Mouse (Mus musculus) heart, adult 2 months (tissue): ENCODE results near the gene Cul9. TPM values are rescaled to one million over a fixed set of nuclear protein-coding genes. Genes with fewer than 3 reads are reported as not detected.

Source experiments
- DNase-seq, 2 experiments: peaks; one replicate each; pipeline ENCODE4 v3.0.0; 2021
- H3K27ac ChIP-seq: fragments of 200-600 bp; 2 replicates; pipeline ENCODE4 v1.8.1; 2022
- H3K27me3 ChIP-seq: fragments of 200-500 bp; 2 replicates; pipeline ENCODE4 v1.6.1; 2012; ENCODE audit warnings: mild to moderate bottlenecking, low read length, inconsistent platforms, mixed read lengths; ENCODE audit not compliant: control insufficient read depth, insufficient read depth
- H3K36me3 ChIP-seq: fragments of 200-500 bp; 2 replicates; pipeline ENCODE4 v1.6.1; 2012; ENCODE audit warnings: low read length, inconsistent platforms; ENCODE audit not compliant: control insufficient read depth, insufficient read depth
- H3K4me1 ChIP-seq: fragments of 200-500 bp; 2 replicates; pipeline ENCODE4 v1.6.1; 2011; ENCODE audit warnings: low read length; ENCODE audit not compliant: control insufficient read depth, insufficient read depth
- H3K4me3 ChIP-seq: fragments of 200-600 bp; 2 replicates; pipeline ENCODE4 v1.8.1; 2022
- H3K79me2 ChIP-seq: fragments of 200-500 bp; replicated peaks from 2 replicates; pipeline ENCODE4 v1.6.1; 2012; ENCODE audit warnings: mild to moderate bottlenecking, inconsistent platforms, low read length, moderate library complexity, mixed read lengths; ENCODE audit not compliant: control insufficient read depth, insufficient read depth
- H3K9ac ChIP-seq: fragments of 200-500 bp; 2 replicates; pipeline ENCODE4 v1.6.1; 2012; ENCODE audit warnings: low read depth, mild to moderate bottlenecking, control low read depth, inconsistent platforms, low read length, mixed read lengths
- CTCF ChIP-seq: fragments of 200-600 bp; IDR thresholded peaks from 2 replicates; pipeline ENCODE4 v1.8.1; 2022; ENCODE audit warnings: antibody characterized with exemption, mild to moderate bottlenecking, moderate library complexity
- EP300 ChIP-seq: fragments of 200-500 bp; IDR thresholded peaks from 2 replicates; pipeline ENCODE4 v1.6.1; 2011; ENCODE audit warnings: low read depth, low read length, control low read depth; ENCODE audit not compliant: insufficient read depth
- POLR2A ChIP-seq: fragments of 200-500 bp; IDR thresholded peaks from 2 replicates; pipeline ENCODE4 v1.6.1; 2011; ENCODE audit warnings: mild to moderate bottlenecking, low read depth, low read length, control low read depth; ENCODE audit not compliant: insufficient read depth
- WGBS: fragments of 180-500 bp; shearing (Covaris S2); methylation state at CpG from one replicate; pipeline ENCODE4 v1.1.7; 2018; 5-methylcytosine and 5-hydroxymethylcytosine counted together
- intact Hi-C: fragments of 180-260 bp; cut with DNase I; formaldehyde crosslinking; loops from one replicate; pipeline ENCODE4 v1.15.1; 2025
- polyA plus RNA-seq: library from polyadenylated mRNA; depleted of rRNA; stranded (reverse); fragments of >200 nt; gene quantifications from 2 replicates; pipeline ENCODE4 v1.2.3, GENCODE M21; 2012
- total RNA-seq, 2 experiments: library from RNA; stranded (reverse); gene quantifications; 2 replicates each; pipeline ENCODE4 v1.2.3; 2021

Gene Cul9
- total and polyA plus RNA-seq, 3 experiments = 20.1 to 21.9 (median 21.6) TPM

DNA sequence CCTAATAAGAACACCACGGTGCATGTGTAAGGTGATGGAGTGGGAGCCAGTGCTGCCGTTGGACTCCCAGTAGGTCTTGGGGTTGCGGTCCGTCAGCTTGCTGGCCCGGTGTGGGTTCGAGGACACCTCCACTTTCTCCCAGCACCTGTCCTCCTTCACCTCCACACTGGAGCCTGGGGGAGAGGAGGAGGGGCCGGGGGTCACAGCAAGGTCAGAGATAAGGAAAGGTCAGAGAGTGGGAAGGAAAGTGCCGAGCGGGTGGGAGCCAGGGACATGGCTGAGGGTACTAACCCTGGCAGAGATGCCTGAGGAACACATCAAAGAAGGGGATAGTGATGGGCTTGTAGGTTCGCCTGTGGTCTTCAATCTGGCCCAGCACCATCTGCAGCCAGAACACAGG, 21.1 kb downstream of the Cul9 start:
- intact Hi-C loops = loop anchor here (1.0 to 2.0 kb wide), 3 partner anchors 64 to 200 kb away; no protein-coding TSS in a partner anchor
- DNase-seq = no peak
- no peaks in the 10 kb centered on the region for H3K36me3 ChIP-seq
- no peak overlapping the region for H3K4me3 ChIP-seq
- TF ChIP-seq CTCF (no peak), EP300 (no peak), POLR2A (no peak)
- no peak overlapping the region for H3K9ac ChIP-seq
- 83% methylated on average over 10 of the region's 10 CpGs for WGBS
- no peaks in the 10 kb centered on the region for H3K79me2 ChIP-seq
- no peaks in the 10 kb centered on the region for H3K27me3 ChIP-seq
- no peak overlapping the region for H3K27ac ChIP-seq
- H3K4me1 ChIP-seq = no peaks in the 10 kb centered on the region; the same call in 1 of the 2 replicates

GRCm38 (mm10) chr17:46521963-46522668, 24.1 kb downstream of the Cul9 start:
- TF ChIP-seq EP300 = no peak
- TF ChIP-seq CTCF = no peak
- TF ChIP-seq POLR2A = no peak
- no peak overlapping the region for H3K27ac ChIP-seq
- DNase-seq = no peak
- no peaks in the 10 kb centered on the region for H3K79me2 ChIP-seq
- WGBS = 43% methylated on average over 24 of the region's 24 CpGs
- intact Hi-C loops = no loop called here
- no peaks in the 10 kb centered on the region for H3K27me3 ChIP-seq
- H3K9ac ChIP-seq = no peak overlapping the region
- no peaks in the 10 kb centered on the region for H3K36me3 ChIP-seq
- H3K4me3 ChIP-seq = no peak overlapping the region
- H3K4me1 ChIP-seq = no peaks in the 10 kb centered on the region; the same call in 1 of the 2 replicates

DNA sequence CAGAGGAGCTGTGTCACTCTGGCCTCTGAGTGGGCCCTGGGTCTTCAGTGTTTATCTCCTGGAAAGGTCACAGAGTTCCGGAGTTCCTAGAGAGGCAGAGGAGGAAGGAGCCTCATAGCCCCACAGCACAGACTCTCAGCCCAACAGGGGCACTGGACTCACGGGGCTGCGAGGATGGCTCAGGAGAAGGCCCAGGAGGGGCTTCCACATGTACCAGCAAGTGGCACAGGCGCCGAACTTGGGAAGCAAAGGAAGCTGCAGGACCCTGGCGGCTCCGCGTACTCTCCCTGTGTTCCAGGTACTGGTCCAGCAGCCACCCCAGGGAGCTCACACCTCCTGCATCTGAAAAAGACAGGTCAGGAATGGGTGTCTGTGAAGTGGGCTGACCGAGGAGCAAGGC, 25.0 kb downstream of the Cul9 start:
- no peak overlapping the region for H3K4me3 ChIP-seq
- no peak overlapping the region for H3K9ac ChIP-seq

DNA sequence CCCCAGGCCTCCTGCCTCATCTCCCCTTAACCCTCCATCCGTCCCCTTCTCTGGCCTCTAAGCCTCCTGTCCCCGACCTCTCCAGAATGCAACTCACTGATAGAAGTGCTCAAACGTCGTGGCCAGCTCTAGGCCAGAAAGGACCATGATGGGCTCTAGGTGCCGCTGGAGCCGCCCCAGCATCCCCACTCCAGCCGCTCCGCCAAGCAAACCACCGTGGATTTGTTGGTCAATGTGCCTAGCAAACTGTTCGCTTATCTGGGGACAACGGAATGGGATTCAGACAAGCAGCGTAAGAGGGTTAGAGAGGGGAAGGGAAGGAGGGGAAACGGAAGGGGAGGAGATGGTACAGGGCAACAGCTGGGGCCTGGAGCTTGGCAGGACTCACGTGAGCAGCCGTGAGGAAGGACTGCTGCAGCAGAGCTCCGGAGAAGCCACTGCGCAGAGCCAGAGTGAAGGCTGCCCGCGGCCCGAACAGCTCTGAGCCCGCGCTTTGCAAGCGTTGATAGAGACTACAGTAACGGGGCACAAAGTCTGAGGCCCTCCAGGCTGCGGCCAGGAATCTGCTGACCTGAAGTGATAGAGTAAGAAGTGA, 25.7 kb downstream of the Cul9 start:
- Histone ChIP-seq H3K27ac (no peak overlapping the region), H3K4me1 (no peaks in the 10 kb centered on the region), H3K79me2 (no peaks in the 10 kb centered on the region), H3K9ac (peak overlapping the region; percentile 11), H3K27me3 (no peaks in the 10 kb centered on the region), H3K36me3 (no peaks in the 10 kb centered on the region), H3K4me3 (no peak overlapping the region)
- WGBS = 37% methylated on average over 25 of the region's 25 CpGs
- TF ChIP-seq POLR2A = no peak
- TF ChIP-seq EP300 = no peak
- TF ChIP-seq CTCF = no peak
- intact Hi-C loops = no loop called here
- no peak for DNase-seq

More for the DNA sequence above, 25.0 kb downstream of the Cul9 start:
- intact Hi-C loops = no loop called here
- no peaks in the 10 kb centered on the region; the same call in 1 of the 2 replicates for H3K4me1 ChIP-seq
- H3K27me3 ChIP-seq = no peaks in the 10 kb centered on the region
- DNase-seq = no peak
- no peak for TF ChIP-seq POLR2A
- no peak for TF ChIP-seq CTCF
- TF ChIP-seq EP300 = no peak
- no peaks in the 10 kb centered on the region for H3K79me2 ChIP-seq
- WGBS = 75% methylated on average over 9 of the region's 9 CpGs
- no peak overlapping the region for H3K27ac ChIP-seq
- no peaks in the 10 kb centered on the region for H3K36me3 ChIP-seq

- Histone ChIP-seq H3K27me3 (no peaks in the 10 kb centered on the region), H3K27ac (no peak overlapping the region), H3K36me3 (no peaks in the 10 kb centered on the region), H3K79me2 (no peaks in the 10 kb centered on the region), H3K4me3 (no peak overlapping the region), H3K4me1 (no peaks in the 10 kb centered on the region), H3K9ac (peak overlapping the region; percentile 11; the same call in 1 of the 2 replicates)
- DNase-seq = no peak
- TF ChIP-seq CTCF (no peak), POLR2A (no peak), EP300 (no peak)
- intact Hi-C loops = no loop called here
- WGBS = 70% methylated on average over 10 of the region's 10 CpGs
These were observed 26.2 kb downstream of the Cul9 start for GRCm38 (mm10) chr17:46519971-46520370.

- H3K4me1 ChIP-seq = no peaks in the 10 kb centered on the region
- no peaks in the 10 kb centered on the region for H3K79me2 ChIP-seq
- no peak overlapping the region for H3K4me3 ChIP-seq
- no peak overlapping the region for H3K27ac ChIP-seq
- TF ChIP-seq CTCF (no peak), POLR2A (no peak), EP300 (no peak)
- no peak for DNase-seq
- no peaks in the 10 kb centered on the region for H3K36me3 ChIP-seq
- 57% methylated on average over 2 of the region's 2 CpGs for WGBS
- H3K9ac ChIP-seq = no peak overlapping the region
- no peaks in the 10 kb centered on the region for H3K27me3 ChIP-seq
- intact Hi-C loops = loop anchor here (5.0 kb wide), 1 partner anchor 141 kb away; no protein-coding TSS in a partner anchor
These were observed 32.9 kb downstream of the Cul9 start for GRCm38 (mm10) chr17:46513329-46513728.
